Mouse (Mus musculus) limb, embryonic 13.5 days (tissue): Measurements from ENCODE around the gene Cox8b. TPM values are rescaled to one million over a fixed set of nuclear protein-coding genes. Genes with fewer than 3 reads are reported as not detected.

Experiments used
- ATAC-seq: fragments of 200-750 bp; cut with Nextera tagmentation; 2 replicates; pipeline ENCODE4 v1.8.0; 2017; ENCODE audit warnings: low read depth, moderate number of reproducible peaks, moderate TSS enrichment; ENCODE audit not compliant: low FRiP score
- H3K27ac ChIP-seq: fragments of 300-500 bp; sonication (generic); 2 replicates; pipeline ENCODE4 v1.5.1; 2015; ENCODE audit warnings: inconsistent platforms, mild to moderate bottlenecking, moderate library complexity
- H3K27me3 ChIP-seq: fragments of 300-500 bp; sonication (generic); 2 replicates; pipeline ENCODE4 v1.6.1; 2015; ENCODE audit warnings: mild to moderate bottlenecking, inconsistent platforms
- H3K36me3 ChIP-seq: fragments of 300-500 bp; sonication (generic); 2 replicates; pipeline ENCODE4 v1.6.1; 2015; ENCODE audit warnings: inconsistent platforms, mild to moderate bottlenecking, moderate library complexity
- H3K4me1 ChIP-seq: fragments of 300-500 bp; sonication (generic); 2 replicates; pipeline ENCODE4 v1.6.1; 2015; ENCODE audit warnings: inconsistent platforms
- H3K4me2 ChIP-seq: fragments of 300-500 bp; sonication (generic); replicated peaks from 2 replicates; pipeline ENCODE4 v1.6.1; 2015; ENCODE audit warnings: inconsistent platforms, mild to moderate bottlenecking, moderate library complexity
- H3K4me3 ChIP-seq: fragments of 300-500 bp; sonication (generic); 2 replicates; pipeline ENCODE4 v1.5.1; 2015; ENCODE audit warnings: moderate library complexity, mild to moderate bottlenecking, inconsistent platforms
- H3K9ac ChIP-seq: fragments of 300-500 bp; sonication (generic); 2 replicates; pipeline ENCODE4 v1.6.1; 2015; ENCODE audit warnings: mild to moderate bottlenecking, inconsistent platforms
- H3K9me3 ChIP-seq: fragments of 300-500 bp; sonication (generic); 2 replicates; pipeline ENCODE4 v1.6.1; 2016; ENCODE audit warnings: inconsistent platforms
- WGBS: fragments of 180-500 bp; shearing (Covaris S2); methylation state at CpG from one replicate; pipeline ENCODE4 v1.1.7; 2015; 5-methylcytosine and 5-hydroxymethylcytosine counted together
- polyA plus RNA-seq: library from polyadenylated mRNA; unstranded; fragments of >200 nt; fragmentation: Nextera tagmentation; extraction: Ambion mirVana; gene quantifications from 2 replicates; pipeline ENCODE4 v1.2.1, GENCODE M21; 2015

Gene Cox8b
- polyA plus RNA-seq, result 9.3 and 10.0 TPM in 2 replicates

DNA sequence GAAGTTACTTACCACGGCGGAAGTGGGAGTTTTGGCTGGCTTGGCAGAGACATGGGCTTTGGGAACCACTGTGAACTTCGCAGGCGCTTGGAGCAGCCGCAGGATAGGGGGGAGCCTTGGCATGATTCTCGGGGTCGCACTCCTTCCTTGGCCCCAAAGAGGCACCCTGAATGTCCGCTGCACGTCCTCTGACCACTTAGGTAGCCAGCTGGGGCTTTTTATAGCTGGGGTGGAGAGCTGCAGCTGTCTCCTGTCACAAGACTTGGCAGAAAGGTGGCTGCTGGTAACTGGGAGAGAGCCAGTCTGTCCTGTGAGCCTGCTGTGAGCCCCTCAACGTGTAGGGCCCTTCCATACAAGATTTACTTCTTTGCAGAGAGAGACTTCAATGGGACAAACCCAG is at the start of gene Cox8b:
TSS of gene Cox8b (minus strand) at position 227 of the 400 bp plus-strand sequence.
- H3K9ac ChIP-seq, result no peak within 1 kb of the TSS
- H3K27me3 ChIP-seq, result no peaks in the 10 kb centered on the region
- H3K9me3 ChIP-seq, result no peaks in the 10 kb centered on the region
- no peak within 1 kb of the TSS for H3K4me3 ChIP-seq
- peaks cover 10% of the 10 kb centered on the region; the same call in 1 of the 2 replicates for H3K4me1 ChIP-seq
- WGBS, result 73% methylated on average over 10 of the region's 10 CpGs
- H3K27ac ChIP-seq, result no peak within 1 kb of the TSS
- no peak within 1 kb of the TSS for H3K4me2 ChIP-seq
- ATAC-seq, result no peak
- peaks cover 40% of the 10 kb centered on the region for H3K36me3 ChIP-seq

DNA sequence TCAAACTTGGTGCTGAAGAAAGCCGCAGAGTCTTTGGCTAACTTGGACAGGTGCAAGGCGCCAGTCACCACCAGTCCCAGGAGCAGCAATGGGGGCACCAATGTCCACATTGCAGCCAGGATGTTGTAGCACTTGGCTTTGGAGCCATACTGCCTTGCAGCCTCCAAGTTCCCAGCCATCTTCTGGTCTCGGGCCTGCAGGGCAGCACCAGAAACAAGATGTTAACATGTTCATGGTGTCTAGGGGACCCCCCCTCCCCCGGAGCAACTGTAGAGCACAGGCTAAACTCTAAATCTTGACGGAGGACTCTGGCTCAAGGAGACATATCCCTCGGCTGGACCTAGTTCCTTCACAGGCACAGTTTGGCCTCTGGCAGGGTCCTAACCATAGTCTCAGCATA is 49.0 kb upstream of the Cox8b start:
- no peak overlapping the region; the same call in 1 of the 2 replicates for H3K27ac ChIP-seq
- 82% methylated on average over 6 of the region's 6 CpGs for WGBS
- ATAC-seq, result no peak
- H3K4me1 ChIP-seq, result peaks cover 46% of the 10 kb centered on the region
- H3K9ac ChIP-seq, result no peak overlapping the region
- H3K4me3 ChIP-seq, result no peak overlapping the region
- H3K27me3 ChIP-seq, result no peaks in the 10 kb centered on the region
- peaks cover 77% of the 10 kb centered on the region for H3K36me3 ChIP-seq
- no peak overlapping the region for H3K4me2 ChIP-seq
- H3K9me3 ChIP-seq, result no peaks in the 10 kb centered on the region

DNA sequence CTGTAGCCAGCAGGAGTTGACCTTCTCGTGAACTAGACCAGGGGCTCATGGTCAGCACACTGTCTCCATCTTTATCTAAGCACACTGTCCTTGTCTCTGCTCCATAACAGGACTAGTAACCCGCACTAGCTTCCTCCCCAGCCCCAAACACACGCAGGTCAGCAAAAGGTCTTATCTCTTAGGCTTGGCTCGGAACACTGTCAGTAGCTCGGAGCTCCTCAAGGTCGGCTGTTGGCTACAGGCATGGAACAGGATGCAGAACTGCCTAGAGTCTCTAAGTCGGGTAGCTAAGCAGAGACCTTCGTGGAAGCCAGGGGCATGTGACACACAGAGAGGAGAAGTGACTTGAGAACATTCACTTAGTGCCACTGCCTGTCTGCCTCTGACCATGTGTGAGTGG is 47.9 kb upstream of the Cox8b start:
- Histone ChIP-seq H3K9ac (no peak overlapping the region), H3K36me3 (peaks cover 82% of the 10 kb centered on the region), H3K4me1 (peaks cover 38% of the 10 kb centered on the region), H3K27me3 (no peaks in the 10 kb centered on the region), H3K9me3 (no peaks in the 10 kb centered on the region), H3K4me3 (no peak overlapping the region), H3K27ac (no peak overlapping the region), H3K4me2 (no peak overlapping the region)
- WGBS, result 92% methylated on average over 8 of the region's 8 CpGs
- no peak for ATAC-seq

DNA sequence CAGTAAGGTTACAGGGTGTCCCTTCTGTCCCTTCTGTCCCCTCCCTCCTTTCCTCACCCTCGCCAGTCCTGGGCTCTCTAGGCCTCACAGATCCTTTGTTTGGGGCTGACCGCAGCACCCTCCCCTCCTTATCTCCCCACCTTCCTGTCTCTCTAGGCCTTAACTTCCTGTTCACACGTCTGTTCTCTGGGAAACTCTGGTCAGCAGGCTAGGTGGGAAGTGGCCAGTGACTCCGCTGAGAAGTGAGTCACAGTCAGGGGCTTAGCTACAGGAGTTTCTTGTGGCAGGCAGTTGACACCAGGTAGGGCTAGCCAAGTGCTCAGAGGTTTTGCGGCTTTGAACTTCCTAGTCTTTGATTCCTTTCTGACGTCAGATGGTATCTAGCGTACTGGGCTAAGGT is 46.7 kb upstream of the Cox8b start:
- Histone ChIP-seq H3K9ac (no peak overlapping the region), H3K9me3 (no peaks in the 10 kb centered on the region), H3K27ac (no peak overlapping the region), H3K27me3 (no peaks in the 10 kb centered on the region), H3K4me2 (no peak overlapping the region), H3K4me1 (peaks cover 38% of the 10 kb centered on the region), H3K36me3 (peaks cover 75% of the 10 kb centered on the region), H3K4me3 (no peak overlapping the region)
- no peak for ATAC-seq
- WGBS, result 57% methylated on average over 7 of the region's 7 CpGs

DNA sequence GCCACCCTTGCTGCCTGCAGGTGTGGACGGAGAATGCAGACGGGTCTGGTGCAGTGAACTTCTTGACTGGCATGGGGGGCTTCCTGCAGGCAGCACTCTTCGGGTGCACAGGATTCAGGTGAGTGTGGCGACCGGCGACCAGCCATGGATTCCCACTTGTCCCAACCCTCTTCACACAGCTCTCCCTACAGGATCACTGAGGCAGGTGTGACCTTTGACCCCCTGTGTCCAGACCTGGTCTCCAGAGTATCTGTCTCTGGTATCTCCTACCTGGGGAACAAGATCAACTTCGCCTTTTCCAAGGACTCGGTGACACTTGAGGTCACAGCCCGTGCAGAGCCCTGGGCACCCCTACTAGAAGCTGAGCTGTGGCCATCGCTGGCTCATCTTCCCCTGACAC is 46.1 kb upstream of the Cox8b start:
- Histone ChIP-seq H3K4me1 (peaks cover 33% of the 10 kb centered on the region), H3K9ac (no peak overlapping the region), H3K4me2 (no peak overlapping the region), H3K9me3 (no peaks in the 10 kb centered on the region), H3K27me3 (no peaks in the 10 kb centered on the region), H3K36me3 (peaks cover 75% of the 10 kb centered on the region), H3K27ac (no peak overlapping the region), H3K4me3 (no peak overlapping the region)
- no peak for ATAC-seq
- WGBS, result 90% methylated on average over 10 of the region's 10 CpGs

DNA sequence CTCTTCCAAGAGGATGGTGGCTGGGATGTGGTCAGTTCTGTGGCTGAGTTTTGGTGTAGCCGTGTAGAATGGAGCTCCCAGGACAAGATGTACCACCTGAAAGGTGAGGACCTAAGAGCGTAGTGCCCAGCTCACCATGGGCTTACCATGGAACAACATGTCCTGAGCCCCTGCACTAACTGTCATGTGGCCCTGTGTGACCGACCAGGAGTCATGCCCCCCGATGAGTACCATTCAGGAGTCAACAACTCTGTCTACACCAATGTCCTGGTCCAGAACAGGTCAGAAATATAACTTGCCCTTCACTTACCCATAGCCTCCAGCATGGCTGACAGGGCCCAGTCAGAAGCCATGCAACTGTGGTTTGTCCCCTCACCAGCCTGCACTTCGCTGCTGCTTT is 45.0 kb upstream of the Cox8b start:
- H3K4me1 ChIP-seq, result peaks cover 32% of the 10 kb centered on the region
- peaks cover 70% of the 10 kb centered on the region for H3K36me3 ChIP-seq
- no peaks in the 10 kb centered on the region for H3K9me3 ChIP-seq
- H3K4me3 ChIP-seq, result no peak overlapping the region
- H3K9ac ChIP-seq, result no peak overlapping the region
- no peaks in the 10 kb centered on the region for H3K27me3 ChIP-seq
- H3K4me2 ChIP-seq, result no peak overlapping the region
- no peak overlapping the region for H3K27ac ChIP-seq
- WGBS, result 89% methylated on average over 5 of the region's 5 CpGs
- no peak for ATAC-seq

DNA sequence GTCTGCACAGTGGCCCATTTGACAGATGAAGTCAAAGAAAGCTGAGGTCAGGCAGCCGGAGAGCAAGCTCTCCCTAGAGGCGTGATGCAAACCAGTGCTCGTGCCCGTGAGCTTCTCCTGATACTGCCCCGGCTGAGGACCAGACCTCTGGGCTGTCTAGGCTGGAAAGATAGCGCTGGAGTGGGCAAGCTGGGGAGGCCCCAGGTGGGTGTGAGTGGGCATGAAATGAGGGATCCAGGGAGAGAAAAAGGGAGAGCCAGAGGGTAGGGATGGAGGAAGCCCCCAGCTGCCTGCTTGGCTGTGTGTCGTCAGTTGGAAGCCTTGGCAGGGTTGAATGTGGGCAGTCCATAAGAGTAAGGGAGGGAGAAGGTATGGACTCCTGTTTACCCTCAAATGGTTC is 44.0 kb upstream of the Cox8b start:
- Histone ChIP-seq H3K4me3 (no peak overlapping the region), H3K4me1 (peaks cover 37% of the 10 kb centered on the region), H3K27ac (no peak overlapping the region), H3K9me3 (no peaks in the 10 kb centered on the region), H3K36me3 (peaks cover 60% of the 10 kb centered on the region), H3K9ac (no peak overlapping the region), H3K4me2 (no peak overlapping the region), H3K27me3 (no peaks in the 10 kb centered on the region)
- 89% methylated on average over 7 of the region's 7 CpGs for WGBS
- no peak for ATAC-seq

DNA sequence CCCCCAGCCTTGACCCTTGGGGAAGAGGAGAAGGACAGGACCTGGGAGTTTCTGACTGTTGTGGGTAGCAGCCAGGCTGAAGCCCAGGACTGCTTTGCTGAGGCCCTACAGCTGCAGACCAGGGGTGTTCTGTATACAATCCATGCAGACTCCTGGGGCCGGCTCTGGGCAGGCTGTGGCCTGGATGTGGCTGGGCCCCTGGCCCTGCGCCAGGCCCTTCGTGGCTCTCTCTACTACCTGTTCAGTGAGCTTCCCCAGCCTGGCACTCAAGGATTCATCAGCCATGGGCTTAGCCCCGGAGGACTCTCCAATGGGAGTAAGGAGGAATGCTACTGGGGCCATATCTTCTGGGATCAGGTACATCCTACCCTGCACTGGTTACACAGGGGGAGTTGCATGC is 43.1 kb upstream of the Cox8b start:
- H3K36me3 ChIP-seq, result peaks cover 51% of the 10 kb centered on the region
- WGBS, result 79% methylated on average over 4 of the region's 4 CpGs
- ATAC-seq, result no peak
- H3K4me3 ChIP-seq, result no peak overlapping the region
- H3K27me3 ChIP-seq, result no peaks in the 10 kb centered on the region
- peaks cover 42% of the 10 kb centered on the region for H3K4me1 ChIP-seq
- H3K27ac ChIP-seq, result peak overlapping the region; percentile 86; the same call in 1 of the 2 replicates
- H3K4me2 ChIP-seq, result no peak overlapping the region
- H3K9me3 ChIP-seq, result no peaks in the 10 kb centered on the region
- no peak overlapping the region for H3K9ac ChIP-seq

DNA sequence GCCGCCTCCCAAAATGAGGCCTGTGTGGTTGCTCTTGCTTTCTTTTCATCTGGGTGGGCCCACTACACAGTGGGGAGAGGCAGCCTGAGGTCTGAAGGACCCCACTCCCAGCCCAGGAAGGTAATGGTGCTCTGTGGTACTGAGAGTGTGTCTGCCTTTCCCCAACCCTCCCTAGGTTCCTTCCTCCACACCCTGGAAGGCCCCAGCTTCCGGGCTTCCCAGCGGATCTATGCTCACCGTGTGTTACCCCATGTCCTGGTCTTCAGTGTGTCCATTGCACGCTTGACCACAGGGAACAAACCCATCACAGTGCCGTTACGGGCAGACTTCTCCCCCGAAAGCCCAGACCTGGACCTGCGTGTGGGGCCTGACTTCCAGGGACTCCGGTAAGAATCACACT is 42.6 kb upstream of the Cox8b start:
- Histone ChIP-seq H3K4me2 (peak overlapping the region; percentile 80), H3K36me3 (peaks cover 46% of the 10 kb centered on the region), H3K27ac (peak overlapping the region; percentile 86; the same call in 1 of the 2 replicates), H3K4me1 (peaks cover 42% of the 10 kb centered on the region), H3K9ac (peak overlapping the region; percentile 78), H3K9me3 (no peaks in the 10 kb centered on the region), H3K27me3 (no peaks in the 10 kb centered on the region), H3K4me3 (no peak overlapping the region)
- no peak for ATAC-seq
- WGBS, result 85% methylated on average over 10 of the region's 10 CpGs

DNA sequence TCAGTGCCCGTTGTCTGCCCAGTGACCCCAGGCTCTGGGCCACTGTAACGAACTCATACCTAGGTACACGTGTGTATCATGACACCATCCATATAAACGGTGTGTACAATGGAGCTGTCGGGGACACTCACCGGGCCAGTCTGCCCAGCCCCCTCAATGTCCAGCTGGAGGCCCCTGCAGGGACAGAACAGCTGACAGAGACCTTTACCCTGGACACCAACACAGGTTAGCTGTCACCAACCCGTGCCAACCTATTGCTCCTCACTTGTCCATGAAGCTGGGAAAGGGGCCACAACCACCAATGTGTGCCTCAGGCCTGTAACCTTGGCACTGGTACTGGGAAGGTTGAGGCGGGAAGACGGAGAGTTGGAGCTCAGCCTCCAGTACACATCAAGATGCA is 42.1 kb upstream of the Cox8b start:
- 49% methylated on average over 9 of the region's 9 CpGs for WGBS
- Histone ChIP-seq H3K4me2 (peak overlapping the region; percentile 80), H3K4me3 (peak overlapping the region; percentile 61), H3K27me3 (no peaks in the 10 kb centered on the region), H3K9ac (peak overlapping the region; percentile 78), H3K27ac (peak overlapping the region; percentile 86), H3K4me1 (peaks cover 42% of the 10 kb centered on the region), H3K9me3 (no peaks in the 10 kb centered on the region), H3K36me3 (peaks cover 41% of the 10 kb centered on the region)
- ATAC-seq, result no peak

DNA sequence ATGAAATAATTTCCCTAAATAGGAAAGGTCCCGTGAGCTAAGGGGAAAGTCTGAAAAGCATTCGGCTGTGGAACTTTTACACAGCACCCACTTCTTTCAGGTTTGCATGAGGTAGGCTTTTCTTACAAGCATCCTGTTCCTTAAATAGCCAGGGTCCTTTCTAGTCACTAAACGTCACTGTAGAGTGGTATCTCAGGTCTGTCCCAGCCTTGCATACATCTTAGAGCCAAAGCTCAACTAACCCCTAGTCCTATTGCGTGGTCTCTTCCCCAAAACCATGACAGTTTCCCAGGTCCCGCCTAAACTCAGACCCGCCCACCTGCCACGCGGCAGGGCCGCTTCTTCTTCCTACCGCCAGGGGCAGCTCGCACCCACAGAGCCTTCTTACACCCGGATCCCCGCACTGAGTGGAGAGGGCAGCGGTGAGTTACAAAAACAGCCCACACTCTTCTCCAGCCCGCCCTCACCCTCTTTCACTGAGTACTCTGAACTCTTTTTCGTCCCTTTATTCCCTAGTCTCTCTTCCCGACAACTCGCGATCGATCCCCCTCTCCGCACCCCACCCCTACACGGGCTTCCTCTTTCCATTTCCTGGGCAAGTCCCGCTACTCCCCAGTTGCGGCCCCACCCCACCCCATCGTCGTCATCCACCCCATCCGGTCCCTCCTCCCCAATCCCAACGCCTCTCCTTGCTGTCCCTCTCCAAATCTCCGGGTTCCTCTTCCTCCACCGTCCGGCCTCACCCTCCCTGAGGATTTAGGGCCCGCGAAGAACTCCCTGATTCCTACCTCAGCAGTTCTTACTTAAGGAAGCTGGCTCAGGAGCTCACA is 41.2 kb upstream of the Cox8b start, which contains the start of gene Pgghg:
TSS of gene Pgghg (plus strand) at position 170 of the 830 bp plus-strand sequence.
- H3K27ac ChIP-seq, result peak within 1 kb of the TSS; percentile 86
- peaks cover under 1% of the 10 kb centered on the region; the same call in 1 of the 2 replicates for H3K27me3 ChIP-seq
- ATAC-seq, result peak; percentile 90
- peak within 1 kb of the TSS; percentile 80 for H3K4me2 ChIP-seq
- H3K9ac ChIP-seq, result peak within 1 kb of the TSS; percentile 78
- no peaks in the 10 kb centered on the region for H3K9me3 ChIP-seq
- 3% methylated on average over 33 of the region's 33 CpGs for WGBS
- H3K4me3 ChIP-seq, result peak within 1 kb of the TSS; percentile 61
- H3K4me1 ChIP-seq, result peaks cover 42% of the 10 kb centered on the region
- peaks cover 32% of the 10 kb centered on the region for H3K36me3 ChIP-seq

DNA sequence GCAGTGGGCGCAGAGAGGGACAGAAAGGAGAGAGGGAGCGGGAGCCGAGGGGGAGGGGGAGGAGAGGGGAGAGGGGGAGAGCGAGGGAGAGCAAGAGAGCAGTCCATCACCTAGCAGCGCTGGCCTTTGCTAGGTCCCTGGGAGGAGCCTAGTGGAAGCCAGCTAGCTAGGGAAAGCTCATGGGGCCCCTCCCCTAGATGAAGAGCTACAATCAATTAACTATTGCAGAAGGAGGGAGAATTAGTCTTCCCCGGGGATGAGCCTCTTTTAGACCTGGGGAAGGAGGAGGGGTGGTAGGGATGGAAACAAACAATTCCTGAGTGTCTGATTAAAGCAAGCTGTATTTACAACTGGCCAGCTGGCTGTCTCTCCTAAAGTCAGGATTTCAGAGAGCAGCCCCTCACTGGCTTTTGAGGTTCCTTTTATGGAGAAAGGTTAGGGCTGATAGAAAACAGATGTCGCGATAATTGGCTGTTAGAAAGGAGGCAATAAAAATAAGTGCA is 39.5 kb upstream of the Cox8b start:
- no peaks in the 10 kb centered on the region for H3K9me3 ChIP-seq
- H3K27ac ChIP-seq, result peak overlapping the region; percentile 71; the same call in 1 of the 2 replicates
- H3K9ac ChIP-seq, result peak overlapping the region; percentile 52
- H3K4me2 ChIP-seq, result peak overlapping the region; percentile 51
- H3K4me3 ChIP-seq, result no peak overlapping the region
- 2% methylated on average over 8 of the region's 8 CpGs for WGBS
- H3K36me3 ChIP-seq, result peaks cover 15% of the 10 kb centered on the region
- H3K27me3 ChIP-seq, result peaks cover 9% of the 10 kb centered on the region; the same call in 1 of the 2 replicates
- peaks cover 42% of the 10 kb centered on the region for H3K4me1 ChIP-seq
- ATAC-seq, result peak; percentile 22; the same call in 1 of the 2 replicates
